Mouse (Mus musculus): ENCODE results near the gene Mcidas. TPM values are rescaled to one million over a fixed set of nuclear protein-coding genes. Genes with fewer than 3 reads are reported as not detected.
"Not testable (repeated sequence)": the region's sequence is repeated elsewhere in the genome, so short reads cannot be mapped to it uniquely, and the experiment has no call there.

Mcidas gene
- polyA plus RNA-seq, 1 experiment from 2014 or later, result not detected

GRCm38 (mm10) chr13:113013174-113013953, 19.7 kb downstream of the Mcidas start:
- H3K36me3 ChIP-seq (ENCODE audit: control insufficient read depth, insufficient read depth, low read length); H3K9me3 ChIP-seq (ENCODE audit: control insufficient read depth, low read length); H3K4me1 ChIP-seq (ENCODE audit: control insufficient read depth in 2 of 2, insufficient read depth in 2 of 2, low read length in 2 of 2); H3K27me3 ChIP-seq (ENCODE audit: control insufficient read depth, insufficient read depth, low read length); H3K27ac ChIP-seq (replicated peaks in 1 of 2; ENCODE audit: control insufficient read depth in 1 of 2, insufficient read depth in 1 of 2, low read depth in 2 of 2, low read length in 2 of 2); ATAC-seq (ENCODE audit: insufficient number of reproducible peaks, insufficient read depth, low FRiP score, low read depth): not testable (repeated sequence)
- peak overlapping the region; percentile 73 for H3K4me2 ChIP-seq (ENCODE audit: low read length)
- H3K9ac ChIP-seq (ENCODE audit: low read length), result peak overlapping the region; percentile 57; the same call in 1 of the 2 replicates
- WGBS, result 21% methylated on average over 18 of the region's 20 CpGs
- H3K4me3 ChIP-seq (ENCODE audit: control insufficient read depth in 1 of 2, insufficient read depth in 1 of 2, low read depth in 1 of 2, low read length in 2 of 2), result peak overlapping the region; percentile 41 to 48

GRCm38 (mm10) chr13:113021521-113021920, 27.9 kb downstream of the Mcidas start:
- no peak for ATAC-seq (ENCODE audit: insufficient number of reproducible peaks, insufficient read depth, low FRiP score, low read depth)
- WGBS, result 83% methylated on average over 2 of the region's 2 CpGs
- Histone ChIP-seq H3K36me3 (ENCODE audit: control insufficient read depth, insufficient read depth, low read length) (no peaks in the 10 kb centered on the region), H3K27me3 (ENCODE audit: control insufficient read depth, insufficient read depth, low read length) (no peaks in the 10 kb centered on the region), H3K4me1 (ENCODE audit: control insufficient read depth in 2 of 2, insufficient read depth in 2 of 2, low read length in 2 of 2) (no peaks in the 10 kb centered on the region), H3K9me3 (ENCODE audit: control insufficient read depth, low read length) (no peaks in the 10 kb centered on the region), H3K9ac (ENCODE audit: low read length) (no peak overlapping the region), H3K4me2 (ENCODE audit: low read length) (no peak overlapping the region), H3K4me3 (ENCODE audit: control insufficient read depth in 1 of 2, insufficient read depth in 1 of 2, low read depth in 1 of 2, low read length in 2 of 2) (no peak overlapping the region), H3K27ac (replicated peaks in 1 of 2; ENCODE audit: control insufficient read depth in 1 of 2, insufficient read depth in 1 of 2, low read depth in 2 of 2, low read length in 2 of 2) (no peak overlapping the region)

- Histone ChIP-seq H3K4me2 (ENCODE audit: low read length) (no peak overlapping the region), H3K4me1 (ENCODE audit: control insufficient read depth in 2 of 2, insufficient read depth in 2 of 2, low read length in 2 of 2) (no peaks in the 10 kb centered on the region), H3K4me3 (ENCODE audit: control insufficient read depth in 1 of 2, insufficient read depth in 1 of 2, low read depth in 1 of 2, low read length in 2 of 2) (no peak overlapping the region), H3K27ac (replicated peaks in 1 of 2; ENCODE audit: control insufficient read depth in 1 of 2, insufficient read depth in 1 of 2, low read depth in 2 of 2, low read length in 2 of 2) (no peak overlapping the region), H3K27me3 (ENCODE audit: control insufficient read depth, insufficient read depth, low read length) (no peaks in the 10 kb centered on the region), H3K9me3 (ENCODE audit: control insufficient read depth, low read length) (no peaks in the 10 kb centered on the region), H3K36me3 (ENCODE audit: control insufficient read depth, insufficient read depth, low read length) (no peaks in the 10 kb centered on the region), H3K9ac (ENCODE audit: low read length) (no peak overlapping the region)
- WGBS, result 81% methylated on average over 8 of the region's 8 CpGs
- ATAC-seq (ENCODE audit: insufficient number of reproducible peaks, insufficient read depth, low FRiP score, low read depth), result no peak
These were observed 28.8 kb downstream of the Mcidas start for GRCm38 (mm10) chr13:113022467-113022866.

- Histone ChIP-seq H3K4me1 (ENCODE audit: control insufficient read depth in 2 of 2, insufficient read depth in 2 of 2, low read length in 2 of 2) (no peaks in the 10 kb centered on the region), H3K4me2 (ENCODE audit: low read length) (no peak overlapping the region), H3K9me3 (ENCODE audit: control insufficient read depth, low read length) (no peaks in the 10 kb centered on the region), H3K9ac (ENCODE audit: low read length) (no peak overlapping the region), H3K36me3 (ENCODE audit: control insufficient read depth, insufficient read depth, low read length) (no peaks in the 10 kb centered on the region), H3K27me3 (ENCODE audit: control insufficient read depth, insufficient read depth, low read length) (0 out of 2 replicates have a peak, but pooled peaks cover under 1% of the 10 kb centered on the region), H3K27ac (replicated peaks in 1 of 2; ENCODE audit: control insufficient read depth in 1 of 2, insufficient read depth in 1 of 2, low read depth in 2 of 2, low read length in 2 of 2) (no peak overlapping the region), H3K4me3 (ENCODE audit: control insufficient read depth in 1 of 2, insufficient read depth in 1 of 2, low read depth in 1 of 2, low read length in 2 of 2) (no peak overlapping the region)
- 76% methylated on average over 17 of the region's 17 CpGs for WGBS
- no peak for ATAC-seq (ENCODE audit: insufficient number of reproducible peaks, insufficient read depth, low FRiP score, low read depth)
These were observed 29.9 kb downstream of the Mcidas start for GRCm38 (mm10) chr13:113023274-113024143.

- Histone ChIP-seq H3K4me2 (ENCODE audit: low read length) (peak overlapping the region; percentile 98), H3K4me3 (ENCODE audit: control insufficient read depth in 1 of 2, insufficient read depth in 1 of 2, low read depth in 1 of 2, low read length in 2 of 2) (peak overlapping the region; percentile 54 to 64; a peak in 3 of 4 replicates), H3K36me3 (ENCODE audit: control insufficient read depth, insufficient read depth, low read length) (no peaks in the 10 kb centered on the region), H3K4me1 (ENCODE audit: control insufficient read depth in 2 of 2, insufficient read depth in 2 of 2, low read length in 2 of 2) (peaks cover 4 to 6% of the 10 kb centered on the region in 2 experiments; a peak in 2 of 4 replicates), H3K27me3 (ENCODE audit: control insufficient read depth, insufficient read depth, low read length) (peaks cover 57% of the 10 kb centered on the region), H3K9ac (ENCODE audit: low read length) (peak overlapping the region; percentile 61), H3K27ac (replicated peaks in 1 of 2; ENCODE audit: control insufficient read depth in 1 of 2, insufficient read depth in 1 of 2, low read depth in 2 of 2, low read length in 2 of 2) (no peak overlapping the region), H3K9me3 (ENCODE audit: control insufficient read depth, low read length) (no peaks in the 10 kb centered on the region)
- ATAC-seq (ENCODE audit: insufficient number of reproducible peaks, insufficient read depth, low FRiP score, low read depth), result no peak
- 3% methylated on average over 7 of the region's 7 CpGs for WGBS
These were observed 37.7 kb downstream of the Mcidas start for GRCm38 (mm10) chr13:113031351-113031750.

GRCm38 (mm10) chr13:113031792-113032571, 38.3 kb downstream of the Mcidas start:
- H3K9me3 ChIP-seq (ENCODE audit: control insufficient read depth, low read length), result no peaks in the 10 kb centered on the region
- H3K27ac ChIP-seq (replicated peaks in 1 of 2; ENCODE audit: control insufficient read depth in 1 of 2, insufficient read depth in 1 of 2, low read depth in 2 of 2, low read length in 2 of 2), result no peak overlapping the region
- peaks cover 4 to 6% of the 10 kb centered on the region in 2 experiments; a peak in 2 of 4 replicates for H3K4me1 ChIP-seq (ENCODE audit: control insufficient read depth in 2 of 2, insufficient read depth in 2 of 2, low read length in 2 of 2)
- WGBS, result under 1% methylated on average over 40 of the region's 40 CpGs
- ATAC-seq (ENCODE audit: insufficient number of reproducible peaks, insufficient read depth, low FRiP score, low read depth), result no peak
- H3K4me2 ChIP-seq (ENCODE audit: low read length), result peak overlapping the region; percentile 98
- H3K4me3 ChIP-seq (ENCODE audit: control insufficient read depth in 1 of 2, insufficient read depth in 1 of 2, low read depth in 1 of 2, low read length in 2 of 2), result peak overlapping the region; percentile 54 to 64
- H3K36me3 ChIP-seq (ENCODE audit: control insufficient read depth, insufficient read depth, low read length), result no peaks in the 10 kb centered on the region
- peaks cover 57% of the 10 kb centered on the region for H3K27me3 ChIP-seq (ENCODE audit: control insufficient read depth, insufficient read depth, low read length)
- peak overlapping the region; percentile 61 for H3K9ac ChIP-seq (ENCODE audit: low read length)

GRCm38 (mm10) chr13:113032831-113033230, 39.2 kb downstream of the Mcidas start:
- H3K9me3 ChIP-seq (ENCODE audit: control insufficient read depth, low read length), result no peaks in the 10 kb centered on the region
- no peak overlapping the region for H3K27ac ChIP-seq (replicated peaks in 1 of 2; ENCODE audit: control insufficient read depth in 1 of 2, insufficient read depth in 1 of 2, low read depth in 2 of 2, low read length in 2 of 2)

More at GRCm38 (mm10) chr13:113032831-113033230, 39.2 kb downstream of the Mcidas start:
- Histone ChIP-seq H3K27me3 (ENCODE audit: control insufficient read depth, insufficient read depth, low read length) (peaks cover 57% of the 10 kb centered on the region), H3K4me3 (ENCODE audit: control insufficient read depth in 1 of 2, insufficient read depth in 1 of 2, low read depth in 1 of 2, low read length in 2 of 2) (no peak overlapping the region), H3K4me2 (ENCODE audit: low read length) (no peak overlapping the region), H3K4me1 (ENCODE audit: control insufficient read depth in 2 of 2, insufficient read depth in 2 of 2, low read length in 2 of 2) (peaks cover 4 to 6% of the 10 kb centered on the region in 2 experiments; a peak in 2 of 4 replicates), H3K36me3 (ENCODE audit: control insufficient read depth, insufficient read depth, low read length) (no peaks in the 10 kb centered on the region), H3K9ac (ENCODE audit: low read length) (no peak overlapping the region)
- no peak for ATAC-seq (ENCODE audit: insufficient number of reproducible peaks, insufficient read depth, low FRiP score, low read depth)

All from heart, embryonic 14.5 days (tissue).